Mouse (Mus musculus) megakaryocyte-erythroid progenitor cell, adult 5-6 weeks (primary cell): Measurements from ENCODE around the gene Cux1. TPM values are rescaled to one million over a fixed set of nuclear protein-coding genes. Genes with fewer than 3 reads are reported as not detected.
A peak's percentile ranks its signal among the peaks of the same experiment; 100 is the strongest.

Source experiments
- ATAC-seq: replicated peaks from 2 replicates; pipeline ENCODE4 v1.8.0; 2016; ENCODE audit warnings: mild to moderate bottlenecking, inconsistent platforms; ENCODE audit not compliant: severe bottlenecking, poor library complexity, low FRiP score, low TSS enrichment
- total RNA-seq, 2 experiments: library from RNA; stranded (forward) in 1 of 2; stranded (reverse) in 1 of 2; fragments of 200-1000, 215-1000 nt in 1 of 2; fragments of >200 nt in 1 of 2; fragmentation: Nextera tagmentation in 1 of 2; gene quantifications; 2 replicates each; pipeline ENCODE4 v1.2.3; 2014 to 2017

Gene Cux1
- total RNA-seq (2014; fragmentation: Nextera tagmentation), result 105 and 126 TPM in 2 replicates
- 97.0 and 146 TPM in 2 replicates for total RNA-seq (2017)

- peak; percentile 61 for ATAC-seq
Observed at GRCm38 (mm10) chr5:136567176-136568025, at the start of gene Cux1. Gene Cux1 (minus strand): TSS chr5:136567490.

DNA sequence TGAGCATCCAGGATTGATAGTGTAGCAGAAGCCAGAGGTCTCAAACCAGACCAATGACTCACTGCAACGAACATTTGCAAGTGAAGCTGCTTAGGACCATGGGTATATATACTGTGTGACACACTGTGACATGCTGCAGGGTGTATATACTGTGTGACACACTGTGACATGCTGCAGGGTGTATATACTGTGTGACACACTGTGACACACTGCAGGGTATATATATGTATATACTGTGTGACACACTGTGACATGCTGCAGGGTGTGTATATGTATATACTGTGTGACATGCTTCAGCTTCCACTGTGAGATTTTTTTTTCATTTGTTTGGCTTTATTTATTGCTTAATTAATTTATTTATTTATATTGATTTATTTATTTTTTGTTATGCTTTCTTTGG is 45.1 kb upstream of the Cux1 start:
- no peak for ATAC-seq

DNA sequence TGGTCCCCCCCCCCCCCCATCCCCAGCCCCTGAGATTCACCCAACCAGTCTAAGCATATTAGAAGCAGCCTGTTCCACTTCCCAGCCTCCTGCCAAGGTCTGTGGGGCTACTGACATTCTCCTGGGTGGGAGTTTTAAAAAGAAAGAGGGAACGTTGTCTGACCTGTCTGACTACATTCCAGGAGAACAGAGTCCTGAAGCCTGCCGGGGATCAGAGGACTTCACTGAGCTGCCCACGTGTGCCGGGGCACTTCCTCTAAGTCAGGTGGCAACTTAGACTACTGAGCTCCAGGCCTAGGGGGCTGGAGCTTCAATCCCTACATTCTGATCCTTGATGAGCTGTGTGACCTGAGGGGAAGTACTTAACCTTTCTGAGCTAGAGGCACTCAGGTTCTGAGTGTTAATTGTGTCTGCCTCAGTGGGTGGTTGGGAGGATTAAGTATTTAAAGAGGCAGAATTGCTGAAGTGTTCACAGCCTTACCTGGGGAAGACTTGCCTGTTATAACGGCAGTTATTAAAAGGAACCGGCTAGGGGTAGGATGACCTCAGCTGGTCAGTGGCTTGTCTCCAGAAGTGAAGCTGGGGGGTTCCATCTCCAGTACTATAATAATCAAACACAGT is 41.6 kb upstream of the Cux1 start:
- no peak for ATAC-seq

GRCm38 (mm10) chr5:136605144-136605543 is 37.9 kb upstream of the Cux1 start:
- peak; percentile 83 for ATAC-seq

DNA sequence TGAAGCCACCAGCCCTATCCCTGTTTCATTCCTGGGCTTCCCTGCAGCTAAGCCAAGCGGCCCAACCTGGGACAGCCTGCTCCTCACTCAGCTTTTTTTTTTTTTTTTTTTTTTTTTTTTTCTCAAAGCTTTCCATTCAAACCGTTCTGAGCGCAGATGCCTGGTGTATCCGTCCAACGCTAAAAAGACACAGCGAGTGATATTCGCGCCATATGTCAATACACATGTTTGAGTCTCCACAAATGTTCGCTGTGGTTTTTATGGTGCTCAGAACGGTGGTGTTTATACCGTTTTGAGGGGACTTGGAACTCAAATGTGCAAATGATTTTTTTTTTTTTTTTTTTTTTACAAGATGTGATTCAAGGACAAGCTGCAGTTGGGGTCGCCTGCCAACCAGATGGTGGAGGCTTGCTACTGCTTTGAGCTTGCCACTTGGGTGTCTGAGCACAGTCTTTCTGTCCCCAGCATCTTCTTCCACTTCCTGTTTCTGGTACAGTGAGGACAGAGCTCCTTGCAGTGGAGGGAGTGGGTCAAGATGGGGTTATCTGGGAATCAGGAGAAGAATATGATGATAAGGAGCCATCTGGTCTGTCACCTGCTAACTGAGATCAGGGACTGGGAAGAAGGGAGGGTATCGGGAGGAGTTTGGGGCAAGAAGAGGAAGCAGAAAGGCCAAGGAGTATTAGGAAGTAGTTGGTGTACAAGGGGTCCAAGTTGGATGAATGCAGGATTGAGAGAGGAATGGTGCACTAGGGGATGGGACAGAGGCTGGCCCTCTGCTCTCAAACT is 36.1 kb upstream of the Cux1 start:
- no peak for ATAC-seq

- no peak for ATAC-seq
Observed at GRCm38 (mm10) chr5:136600511-136600910, 33.2 kb upstream of the Cux1 start.

DNA sequence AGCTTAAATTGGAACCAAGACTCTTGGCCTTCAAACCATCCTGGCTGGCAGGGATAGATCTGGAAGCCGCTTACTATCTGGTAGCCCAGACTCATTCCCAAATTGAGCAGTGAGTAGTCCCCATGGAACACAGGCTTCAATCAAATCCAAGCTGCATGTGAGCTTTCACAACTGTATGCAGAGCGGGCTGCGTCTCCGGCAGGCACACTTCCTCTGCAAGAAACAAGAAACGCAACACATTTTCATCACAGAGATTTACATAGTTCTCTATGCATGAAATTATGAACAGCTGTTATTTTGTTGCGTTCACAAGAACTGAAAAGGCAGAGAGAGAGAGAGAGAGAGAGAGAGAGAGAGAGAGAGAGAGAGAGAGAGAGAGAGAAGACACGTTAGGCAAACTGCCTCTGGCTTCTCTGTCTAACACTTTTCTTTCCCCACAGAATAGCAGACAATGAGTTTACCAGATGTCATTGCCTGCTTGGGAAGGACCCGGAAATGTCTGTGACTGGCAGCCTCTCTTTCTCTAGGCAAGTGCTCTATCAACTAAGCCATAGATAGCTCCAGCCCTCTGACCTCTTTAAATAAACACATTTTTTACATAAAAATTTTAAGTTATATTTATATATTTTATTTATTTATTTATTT is 27.7 kb upstream of the Cux1 start:
- ATAC-seq, result no peak

GRCm38 (mm10) chr5:136591816-136592499 is 24.7 kb upstream of the Cux1 start:
- no peak for ATAC-seq

- no peak for ATAC-seq
Observed at GRCm38 (mm10) chr5:136589002-136589401, 21.7 kb upstream of the Cux1 start.

- ATAC-seq, result no peak
Observed at GRCm38 (mm10) chr5:136588471-136588870, 21.2 kb upstream of the Cux1 start.

DNA sequence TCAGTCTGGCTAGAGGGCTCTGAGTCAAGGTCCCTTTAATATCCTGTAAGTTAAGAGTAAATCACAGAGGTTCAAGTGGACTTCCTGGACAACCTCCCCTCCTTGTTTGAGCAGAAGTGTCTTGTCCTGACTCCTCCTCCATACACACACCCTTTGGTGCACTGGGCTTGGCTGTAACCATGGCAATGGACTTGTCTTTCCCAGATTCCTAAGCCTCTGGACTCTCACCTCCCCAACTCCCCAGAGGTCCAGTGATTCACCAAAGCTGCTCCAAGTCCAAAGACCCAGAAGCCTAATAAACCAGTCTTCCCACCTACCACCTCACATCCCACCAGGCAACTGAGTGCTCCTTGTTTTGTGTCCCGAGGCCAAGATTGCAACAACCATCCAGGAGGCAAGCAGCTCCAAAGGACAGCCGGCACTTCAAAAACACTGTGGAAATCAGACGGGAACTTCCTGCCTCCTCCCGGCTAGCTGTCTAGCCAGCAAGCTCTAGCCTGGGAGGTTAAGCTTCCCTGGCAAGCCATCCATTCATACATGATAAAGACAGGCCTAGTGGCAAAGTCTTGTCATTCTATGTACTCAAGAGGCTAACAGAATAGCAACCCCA is 17.5 kb upstream of the Cux1 start:
- no peak for ATAC-seq

DNA sequence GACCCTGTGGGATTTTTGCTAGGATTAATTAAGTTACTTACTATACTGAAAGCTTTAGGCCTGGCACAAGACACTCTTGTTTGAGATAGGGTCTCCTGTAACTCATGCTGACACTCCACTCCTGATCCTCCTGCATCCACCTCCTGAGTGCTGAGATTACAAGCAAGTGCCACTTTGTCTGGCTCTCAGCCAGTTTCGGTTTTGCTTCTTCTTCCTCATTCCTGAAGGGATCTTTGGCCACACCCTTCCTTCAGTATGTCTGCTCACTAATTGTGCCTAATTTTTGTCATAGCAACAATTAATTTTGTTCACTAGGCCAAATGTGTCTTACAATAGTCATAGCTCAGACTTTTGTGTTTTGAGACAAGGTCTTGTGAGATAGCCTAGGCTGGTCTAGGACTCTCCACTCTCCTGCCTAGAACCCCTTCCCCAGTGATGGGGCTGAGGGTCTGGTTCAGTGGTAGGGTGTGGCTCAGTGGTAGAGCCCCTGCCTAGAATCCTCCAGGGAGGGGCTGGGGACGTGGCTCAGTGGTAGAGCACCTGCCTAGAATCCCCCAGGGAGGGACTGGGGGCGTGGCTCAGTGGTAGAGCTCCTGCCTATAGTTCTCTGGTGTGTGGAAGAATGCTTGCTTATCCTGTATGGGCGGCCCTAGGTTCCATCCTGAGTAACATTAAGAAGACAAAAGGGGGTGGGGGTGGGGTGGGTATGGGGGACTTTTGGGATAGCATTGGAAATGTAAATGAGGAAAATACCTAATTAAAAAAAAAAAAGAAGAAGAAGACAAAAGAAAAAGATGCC is 16.6 kb upstream of the Cux1 start:
- no peak for ATAC-seq

DNA sequence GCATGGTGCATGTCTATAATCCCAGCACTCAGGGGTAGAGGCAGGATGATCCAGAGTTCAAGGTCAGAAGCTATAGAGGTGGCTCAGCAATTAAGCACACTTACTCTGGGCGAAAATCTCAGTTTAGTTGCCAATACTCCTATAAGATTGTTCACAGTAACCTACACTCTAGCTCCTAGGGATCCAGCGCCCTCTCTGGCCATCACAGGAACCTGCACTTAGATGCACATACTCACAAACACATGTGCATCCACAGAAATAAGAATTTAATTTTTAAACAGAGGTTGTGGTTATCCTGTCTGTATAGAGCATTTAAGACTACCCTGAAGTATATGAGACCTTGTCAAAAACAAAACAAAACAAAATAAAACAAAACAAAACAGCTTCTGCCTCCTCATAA is 16.0 kb upstream of the Cux1 start:
- no peak for ATAC-seq

DNA sequence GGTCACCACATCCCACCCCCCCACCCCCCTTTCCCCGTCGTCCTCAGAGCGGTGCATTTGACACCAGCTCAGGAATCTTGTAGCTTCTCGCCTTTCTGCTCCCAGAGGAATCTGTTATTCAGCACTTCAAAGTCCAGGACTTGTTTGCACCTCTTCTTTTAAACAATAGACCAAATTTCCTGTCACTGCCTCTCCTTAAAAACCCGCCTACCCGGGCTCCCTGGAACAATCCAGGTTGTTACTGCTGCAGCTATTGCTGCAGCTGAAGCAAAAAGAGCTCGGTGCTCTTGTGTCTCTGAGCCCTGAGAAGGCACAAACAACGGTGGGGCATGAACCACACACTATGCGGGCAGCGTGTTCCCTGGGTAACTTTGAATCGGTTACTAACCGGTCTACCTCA is 14.9 kb upstream of the Cux1 start:
- ATAC-seq, result no peak

DNA sequence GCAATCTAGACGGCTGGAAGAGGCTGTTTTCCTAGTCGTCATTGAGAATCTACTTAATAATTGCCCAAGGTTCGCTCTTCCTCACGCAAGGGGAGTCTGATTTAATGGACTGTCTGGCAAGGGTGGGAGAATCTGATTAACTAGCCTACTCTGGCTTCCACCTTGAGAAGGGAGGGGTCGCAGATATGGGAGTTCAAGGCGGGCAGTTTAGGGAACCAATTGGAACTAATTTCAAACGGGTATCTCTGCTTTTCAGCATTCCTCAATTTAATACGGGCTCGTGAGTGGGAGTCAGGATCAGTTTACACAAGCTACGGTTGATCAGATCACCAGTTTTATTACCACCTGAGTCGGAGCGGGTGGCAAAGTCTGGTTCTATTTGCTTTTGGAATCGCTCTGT is 14.3 kb upstream of the Cux1 start:
- 0 out of 2 replicates have a peak, but pooled peaks have one; percentile 33 for ATAC-seq

DNA sequence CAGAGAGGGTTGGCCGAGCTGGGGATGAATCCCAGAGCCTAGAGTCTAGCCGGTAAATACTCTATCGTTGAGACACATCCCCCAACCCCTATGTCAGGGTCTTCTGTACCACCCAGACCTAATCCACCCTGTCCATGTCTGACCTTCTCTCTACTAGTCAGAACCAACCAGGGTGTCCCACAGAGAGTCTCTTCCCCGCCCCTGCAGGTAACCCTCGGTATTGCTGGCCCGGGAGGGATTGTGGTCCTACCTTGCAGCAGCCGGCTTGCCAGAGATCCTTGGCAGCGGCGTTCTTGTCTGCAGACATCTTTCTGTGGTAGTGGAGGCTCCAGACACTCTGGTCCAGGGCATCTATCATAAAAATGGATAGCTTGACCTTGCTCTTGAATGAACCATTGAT is 13.9 kb upstream of the Cux1 start:
- peak; percentile 94 for ATAC-seq

DNA sequence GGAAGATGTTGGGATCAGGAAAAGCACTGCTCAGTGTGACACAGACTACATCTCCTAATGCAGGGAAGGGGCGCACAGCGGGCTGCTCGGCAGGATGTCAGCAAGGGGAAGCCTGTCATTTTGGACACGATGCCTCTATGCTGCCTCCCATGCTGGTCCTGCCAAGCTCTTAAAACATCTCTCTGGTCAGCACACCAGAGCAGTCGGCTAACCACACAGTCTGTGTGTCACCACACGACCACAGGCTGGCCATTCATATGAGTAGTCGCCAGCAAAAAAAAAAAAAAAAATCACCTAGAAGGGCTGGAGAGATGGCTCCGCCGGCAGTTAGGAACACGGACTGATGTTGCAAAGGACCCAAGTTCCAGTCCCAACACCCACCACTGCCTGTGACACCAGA is 10.9 kb upstream of the Cux1 start:
- no peak for ATAC-seq

DNA sequence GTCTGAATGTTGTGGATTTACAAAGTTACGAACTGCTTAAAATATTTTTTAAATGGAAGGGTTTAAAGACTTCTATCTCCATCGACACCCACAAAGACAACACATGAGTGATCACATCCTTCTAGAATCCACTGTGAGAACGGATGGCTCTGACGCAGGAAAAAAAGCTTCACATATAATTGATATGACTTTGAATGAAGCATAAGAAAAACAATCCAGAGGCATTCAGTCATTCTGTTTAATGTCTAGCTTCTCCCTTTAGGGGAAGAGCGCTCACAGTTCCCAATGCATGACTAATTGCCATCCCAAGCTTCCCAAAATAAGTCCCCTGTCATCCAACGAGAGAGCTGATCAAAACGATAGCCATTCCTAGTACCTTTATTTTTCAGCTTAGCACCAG is 2.9 kb upstream of the Cux1 start:
- no peak for ATAC-seq
